Mouse (Mus musculus) hindbrain, postnatal 0 days (tissue): ENCODE data around the gene Gm44579. TPM values are rescaled to one million over a fixed set of nuclear protein-coding genes. Genes with fewer than 3 reads are reported as not detected.

ENCODE experiments used
- ATAC-seq: fragments of 200-750 bp; cut with Nextera tagmentation; 2 replicates; pipeline ENCODE4 v1.8.0; 2017; ENCODE audit warnings: mild to moderate bottlenecking, moderate TSS enrichment, moderate library complexity
- DNase-seq: peaks from one replicate; pipeline ENCODE4 v3.0.0-alpha.2; 2015; ENCODE audit warnings: low spot score
- H3K27ac ChIP-seq: fragments of 300-500 bp; sonication (generic); 2 replicates; pipeline ENCODE4 v1.5.1; 2014; ENCODE audit warnings: mild to moderate bottlenecking
- H3K27me3 ChIP-seq: fragments of 300-500 bp; sonication (generic); 2 replicates; pipeline ENCODE4 v1.6.1; 2014; ENCODE audit warnings: low read length, mixed read lengths; ENCODE audit not compliant: insufficient read depth
- H3K36me3 ChIP-seq: fragments of 300-500 bp; sonication (generic); 2 replicates; pipeline ENCODE4 v1.6.1; 2014; ENCODE audit warnings: low read length, mixed read lengths; ENCODE audit not compliant: insufficient read depth
- H3K4me1 ChIP-seq: fragments of 300-500 bp; sonication (generic); 2 replicates; pipeline ENCODE4 v1.6.1; 2014; ENCODE audit warnings: antibody characterized with exemption, low read length, mixed read lengths; ENCODE audit not compliant: insufficient read depth
- H3K4me2 ChIP-seq: fragments of 300-500 bp; sonication (generic); 2 replicates; pipeline ENCODE4 v1.6.1; 2014; ENCODE audit warnings: low read depth, mild to moderate bottlenecking, low read length, moderate library complexity, mixed read lengths
- H3K4me3 ChIP-seq: fragments of 300-500 bp; sonication (generic); 2 replicates; pipeline ENCODE4 v1.5.1; 2014; ENCODE audit warnings: low read length
- H3K9ac ChIP-seq: fragments of 300-500 bp; sonication (generic); replicated peaks from 2 replicates; pipeline ENCODE4 v1.6.1; 2014; ENCODE audit warnings: mild to moderate bottlenecking, low read length, moderate library complexity, mixed read lengths
- H3K9me3 ChIP-seq: fragments of 300-500 bp; sonication (generic); 2 replicates; pipeline ENCODE4 v1.6.1; 2016; ENCODE audit warnings: low read length, mixed read lengths
- CTCF ChIP-seq: IDR thresholded peaks from 2 replicates; pipeline ENCODE4 v1.5.1; 2016; ENCODE audit warnings: antibody characterized with exemption, control low read depth, low read depth
- WGBS: fragments of 180-500 bp; shearing (Covaris S2); extraction: QIAGEN DNeasy Blood & Tissue Kit; methylation state at CpG from one replicate; pipeline ENCODE4 v1.1.7; 2014; 5-methylcytosine and 5-hydroxymethylcytosine counted together
- polyA plus RNA-seq: library from polyadenylated mRNA; unstranded; fragments of >200 nt; fragmentation: Nextera tagmentation; extraction: Ambion mirVana; gene quantifications from 2 replicates; pipeline ENCODE4 v1.2.1, GENCODE M21; 2015
- total RNA-seq: library from RNA; depleted of rRNA; stranded (reverse); fragments of >200 nt; gene quantifications from 2 replicates; pipeline ENCODE4 v1.2.3, GENCODE M21; 2014

Gm44579 gene
- total and polyA plus RNA-seq, 2 experiments from 2014 or later, result 0.08 TPM; not detected in 1

GRCm38 (mm10) chr15:98162561-98162960, 58.2 kb downstream of the Gm44579 start:
- Histone ChIP-seq H3K9me3 (no peaks in the 10 kb centered on the region), H3K4me2 (no peak overlapping the region), H3K9ac (no peak overlapping the region), H3K4me3 (no peak overlapping the region), H3K27ac (no peak overlapping the region), H3K4me1 (no peaks in the 10 kb centered on the region), H3K27me3 (no peaks in the 10 kb centered on the region), H3K36me3 (no peaks in the 10 kb centered on the region)
- no peak for ATAC-seq
- DNase-seq, result no peak
- WGBS, result 67% methylated on average over 4 of the region's 4 CpGs
- no peak for TF ChIP-seq CTCF

- Histone ChIP-seq H3K36me3 (no peaks in the 10 kb centered on the region), H3K9me3 (no peaks in the 10 kb centered on the region), H3K4me2 (no peak overlapping the region), H3K4me3 (no peak overlapping the region), H3K4me1 (no peaks in the 10 kb centered on the region), H3K27ac (no peak overlapping the region), H3K27me3 (no peaks in the 10 kb centered on the region), H3K9ac (no peak overlapping the region)
- no peak for DNase-seq
- ATAC-seq, result no peak
- 50% methylated on average over 19 of the region's 19 CpGs for whole genome bisulfite sequencing
- TF ChIP-seq CTCF, result no peak
Observed at GRCm38 (mm10) chr15:98161026-98161805, 59.6 kb downstream of the Gm44579 start.

GRCm38 (mm10) chr15:98157253-98157652, 63.5 kb downstream of the Gm44579 start:
- no peak overlapping the region for H3K4me3 ChIP-seq
- ATAC-seq, result no peak
- H3K9me3 ChIP-seq, result no peaks in the 10 kb centered on the region
- no peak overlapping the region for H3K4me2 ChIP-seq
- no peak overlapping the region for H3K27ac ChIP-seq
- no peaks in the 10 kb centered on the region for H3K4me1 ChIP-seq
- H3K36me3 ChIP-seq, result no peaks in the 10 kb centered on the region
- no peak overlapping the region for H3K9ac ChIP-seq
- WGBS, result 91% methylated on average over 1 of the region's 1 CpGs
- TF ChIP-seq CTCF, result no peak
- DNase-seq, result no peak
- H3K27me3 ChIP-seq, result no peaks in the 10 kb centered on the region

- TF ChIP-seq CTCF, result no peak
Observed at GRCm38 (mm10) chr15:98155944-98156343, 64.8 kb downstream of the Gm44579 start.

GRCm38 (mm10) chr15:98155272-98155671, 65.5 kb downstream of the Gm44579 start:
- no peaks in the 10 kb centered on the region for H3K4me1 ChIP-seq
- H3K36me3 ChIP-seq, result no peaks in the 10 kb centered on the region
- ATAC-seq (no peak), DNase-seq (no peak)
- no peak overlapping the region for H3K4me2 ChIP-seq
- H3K9me3 ChIP-seq, result no peaks in the 10 kb centered on the region
- no peak overlapping the region for H3K9ac ChIP-seq
- H3K27me3 ChIP-seq, result no peaks in the 10 kb centered on the region
- no peak for TF ChIP-seq CTCF
- WGBS, result 84% methylated on average over 5 of the region's 5 CpGs
- H3K27ac ChIP-seq, result no peak overlapping the region
- no peak overlapping the region for H3K4me3 ChIP-seq

More at GRCm38 (mm10) chr15:98155944-98156343, 64.8 kb downstream of the Gm44579 start:
- ATAC-seq, result no peak
- no peaks in the 10 kb centered on the region for H3K4me1 ChIP-seq
- 72% methylated on average over 4 of the region's 4 CpGs for WGBS
- no peaks in the 10 kb centered on the region for H3K9me3 ChIP-seq
- no peak overlapping the region for H3K4me2 ChIP-seq
- H3K27me3 ChIP-seq, result no peaks in the 10 kb centered on the region
- H3K36me3 ChIP-seq, result no peaks in the 10 kb centered on the region
- H3K4me3 ChIP-seq, result no peak overlapping the region
- H3K9ac ChIP-seq, result no peak overlapping the region
- DNase-seq, result no peak
- no peak overlapping the region for H3K27ac ChIP-seq

GRCm38 (mm10) chr15:98154631-98155030, 66.1 kb downstream of the Gm44579 start:
- H3K9me3 ChIP-seq, result no peaks in the 10 kb centered on the region
- no peaks in the 10 kb centered on the region for H3K36me3 ChIP-seq
- TF ChIP-seq CTCF, result no peak
- H3K27me3 ChIP-seq, result no peaks in the 10 kb centered on the region
- WGBS, result 82% methylated on average over 3 of the region's 3 CpGs
- H3K4me3 ChIP-seq, result no peak overlapping the region
- ATAC-seq, result no peak
- no peak for DNase-seq
- no peak overlapping the region for H3K4me2 ChIP-seq
- H3K4me1 ChIP-seq, result no peaks in the 10 kb centered on the region
- H3K27ac ChIP-seq, result no peak overlapping the region
- no peak overlapping the region for H3K9ac ChIP-seq

- 61% methylated on average over 4 of the region's 4 CpGs for WGBS
- H3K9ac ChIP-seq, result no peak overlapping the region
- H3K4me1 ChIP-seq, result no peaks in the 10 kb centered on the region
- H3K4me3 ChIP-seq, result no peak overlapping the region
- H3K27ac ChIP-seq, result no peak overlapping the region
- no peaks in the 10 kb centered on the region for H3K9me3 ChIP-seq
- no peak for TF ChIP-seq CTCF
- ATAC-seq (no peak), DNase-seq (no peak)
- H3K36me3 ChIP-seq, result no peaks in the 10 kb centered on the region
- H3K4me2 ChIP-seq, result no peak overlapping the region
- no peaks in the 10 kb centered on the region for H3K27me3 ChIP-seq
Observed at GRCm38 (mm10) chr15:98154146-98154545, 66.6 kb downstream of the Gm44579 start.
